Mouse (Mus musculus): ENCODE measurements around the gene Defb33. TPM values are rescaled to one million over a fixed set of nuclear protein-coding genes. Genes with fewer than 3 reads are reported as not detected.

Gene Defb33
- polyA plus RNA-seq, 2 experiments, result not detected

GRCm38 (mm10) chr8:20912288-20912687, 19.8 kb downstream of the Defb33 start:
- no peak overlapping the region for H3K27ac ChIP-seq
- no peak overlapping the region for H3K4me3 ChIP-seq (ENCODE audit: insufficient read depth in 1 of 2, low read depth in 2 of 2, low read length in 2 of 2)
- no peaks in the 10 kb centered on the region for H3K27me3 ChIP-seq (ENCODE audit: control insufficient read depth, insufficient read depth, low read length)
- no peak overlapping the region for H3K9ac ChIP-seq (replicated peaks)
- no peak for ATAC-seq (ENCODE audit: insufficient read depth)
- no peak for TF ChIP-seq EP300 (IDR thresholded peaks at IDR 0.05; ENCODE audit: low read depth)
- no peak for TF ChIP-seq CTCF (IDR thresholded peaks at IDR 0.05; ENCODE audit: low read depth)
- no peaks in the 10 kb centered on the region for H3K4me1 ChIP-seq (replicated peaks; ENCODE audit: control insufficient read depth in 2 of 2, insufficient read depth in 2 of 2, low read length in 1 of 2)
- no peaks in the 10 kb centered on the region for H3K9me3 ChIP-seq (ENCODE audit: control insufficient read depth, low read length)
- no peak for DNase-seq (ENCODE audit: low read depth in 3 of 3, low spot score in 3 of 3)
- H3K36me3 ChIP-seq (replicated peaks; ENCODE audit: control insufficient read depth, insufficient read depth, low read depth), result no peaks in the 10 kb centered on the region
- WGBS (ENCODE audit: insufficient replicate concordance), result 60% methylated on average over 1 of the region's 1 CpGs
- H3K4me2 ChIP-seq (ENCODE audit: low read depth), result no peak overlapping the region

- no peak within 1 kb of the TSS for H3K9ac ChIP-seq (replicated peaks)
- TF ChIP-seq CTCF (IDR thresholded peaks at IDR 0.05; ENCODE audit: low read depth), result no peak
- TF ChIP-seq EP300 (IDR thresholded peaks at IDR 0.05; ENCODE audit: low read depth), result no peak
- H3K4me1 ChIP-seq (replicated peaks; ENCODE audit: control insufficient read depth in 2 of 2, insufficient read depth in 2 of 2, low read length in 1 of 2), result no peaks in the 10 kb centered on the region
- no peaks in the 10 kb centered on the region for H3K36me3 ChIP-seq (replicated peaks; ENCODE audit: control insufficient read depth, insufficient read depth, low read depth)
- DNase-seq (ENCODE audit: low read depth in 3 of 3, low spot score in 3 of 3) (no peak), ATAC-seq (ENCODE audit: insufficient read depth) (no peak)
- no peaks in the 10 kb centered on the region for H3K27me3 ChIP-seq (ENCODE audit: control insufficient read depth, insufficient read depth, low read length)
- no peak within 1 kb of the TSS for H3K4me3 ChIP-seq (ENCODE audit: insufficient read depth in 1 of 2, low read depth in 2 of 2, low read length in 2 of 2)
- no peak within 1 kb of the TSS for H3K27ac ChIP-seq
- H3K9me3 ChIP-seq (ENCODE audit: control insufficient read depth, low read length), result no peaks in the 10 kb centered on the region
- H3K4me2 ChIP-seq (ENCODE audit: low read depth), result no peak within 1 kb of the TSS
- WGBS (ENCODE audit: insufficient replicate concordance), result 53% methylated on average over 3 of the region's 3 CpGs
These were observed 29.5 kb downstream of the Defb33 start, which contains the start of gene Gm6040 for GRCm38 (mm10) chr8:20921971-20922370. Gene Gm6040, minus strand, starts transcription at chr8:20922071.

GRCm38 (mm10) chr8:20944610-20945009, 52.1 kb downstream of the Defb33 start, which contains the start of gene AY761185:
Gene AY761185, minus strand, starts transcription at chr8:20944710.
- Histone ChIP-seq H3K27me3 (ENCODE audit: control insufficient read depth, insufficient read depth, low read length) (no peaks in the 10 kb centered on the region), H3K4me3 (ENCODE audit: insufficient read depth in 1 of 2, low read depth in 2 of 2, low read length in 2 of 2) (no peak within 1 kb of the TSS), H3K36me3 (replicated peaks; ENCODE audit: control insufficient read depth, insufficient read depth, low read depth) (no peaks in the 10 kb centered on the region), H3K9me3 (ENCODE audit: control insufficient read depth, low read length) (peaks cover 2% of the 10 kb centered on the region; the same call in 1 of the 2 replicates), H3K4me2 (ENCODE audit: low read depth) (no peak within 1 kb of the TSS), H3K27ac (no peak within 1 kb of the TSS), H3K4me1 (replicated peaks; ENCODE audit: control insufficient read depth in 2 of 2, insufficient read depth in 2 of 2, low read length in 1 of 2) (no peaks in the 10 kb centered on the region), H3K9ac (replicated peaks) (no peak within 1 kb of the TSS)
- no peak for DNase-seq (ENCODE audit: low read depth in 3 of 3, low spot score in 3 of 3)
- ATAC-seq (ENCODE audit: insufficient read depth), result no peak
- 36% methylated on average over 3 of the region's 3 CpGs for WGBS (ENCODE audit: insufficient replicate concordance)
- TF ChIP-seq EP300 (IDR thresholded peaks at IDR 0.05; ENCODE audit: low read depth) (no peak), CTCF (IDR thresholded peaks at IDR 0.05; ENCODE audit: low read depth) (no peak)

Other genes with a start within 250 kb of the Defb33 start
- gene Gm15056, start 10.0 kb downstream of the Defb33 start, polyA plus RNA-seq (2012; rRNA removed), result not detected in 2 replicates
- not detected in 2 replicates for gene Gm15056, start 10.0 kb downstream of the Defb33 start, polyA plus RNA-seq (2014; fragmentation: Nextera tagmentation; extraction: Ambion mirVana)
- gene Gm6040, start 29.4 kb downstream of the Defb33 start, polyA plus RNA-seq (2012; rRNA removed), result not detected in 2 replicates
- gene Gm6040, start 29.4 kb downstream of the Defb33 start, polyA plus RNA-seq (2014; fragmentation: Nextera tagmentation; extraction: Ambion mirVana), result not detected in 2 replicates
- not detected in 2 replicates for gene AY761185, start 52.0 kb downstream of the Defb33 start, polyA plus RNA-seq (2012; rRNA removed)
- not detected in 2 replicates for gene AY761185, start 52.0 kb downstream of the Defb33 start, polyA plus RNA-seq (2014; fragmentation: Nextera tagmentation; extraction: Ambion mirVana)
- not detected in 2 replicates for gene Defa21, start 132.9 kb downstream of the Defb33 start, polyA plus RNA-seq (2012; rRNA removed)
- gene Defa21, start 132.9 kb downstream of the Defb33 start, polyA plus RNA-seq (2014; fragmentation: Nextera tagmentation; extraction: Ambion mirVana), result not detected in 2 replicates
- not detected in 2 replicates for gene Defa23, start 162.4 kb downstream of the Defb33 start, polyA plus RNA-seq (2012; rRNA removed)
- not detected in 2 replicates for gene Defa23, start 162.4 kb downstream of the Defb33 start, polyA plus RNA-seq (2014; fragmentation: Nextera tagmentation; extraction: Ambion mirVana)
- gene Defa35, start 172.4 kb downstream of the Defb33 start, polyA plus RNA-seq (2012; rRNA removed), result not detected in 2 replicates
- gene Defa35, start 172.4 kb downstream of the Defb33 start, polyA plus RNA-seq (2014; fragmentation: Nextera tagmentation; extraction: Ambion mirVana), result not detected in 2 replicates
- not detected in 2 replicates for gene Defa25, start 191.8 kb downstream of the Defb33 start, polyA plus RNA-seq (2012; rRNA removed)
- gene Defa25, start 191.8 kb downstream of the Defb33 start, polyA plus RNA-seq (2014; fragmentation: Nextera tagmentation; extraction: Ambion mirVana), result not detected in 2 replicates
- not detected in 2 replicates for gene Gm14851, start 203.4 kb downstream of the Defb33 start, polyA plus RNA-seq (2012; rRNA removed)
- not detected in 2 replicates for gene Gm14851, start 203.4 kb downstream of the Defb33 start, polyA plus RNA-seq (2014; fragmentation: Nextera tagmentation; extraction: Ambion mirVana)
- gene Defa30, start 242.0 kb downstream of the Defb33 start, polyA plus RNA-seq (2012; rRNA removed), result not detected in 2 replicates
- gene Defa30, start 242.0 kb downstream of the Defb33 start, polyA plus RNA-seq (2014; fragmentation: Nextera tagmentation; extraction: Ambion mirVana), result not detected in 2 replicates

All from liver, embryonic 14.5 days (tissue).